Mouse (Mus musculus): ENCODE measurements around the gene Ninj1.

Gene Ninj1

GRCm38 (mm10) chr13:49187288-49188218 lies at the start of gene Ninj1:
Ninj1 (plus strand) TSS chr13:49187485.
- peak; percentile 79 to 89 for DNase-seq

DNA sequence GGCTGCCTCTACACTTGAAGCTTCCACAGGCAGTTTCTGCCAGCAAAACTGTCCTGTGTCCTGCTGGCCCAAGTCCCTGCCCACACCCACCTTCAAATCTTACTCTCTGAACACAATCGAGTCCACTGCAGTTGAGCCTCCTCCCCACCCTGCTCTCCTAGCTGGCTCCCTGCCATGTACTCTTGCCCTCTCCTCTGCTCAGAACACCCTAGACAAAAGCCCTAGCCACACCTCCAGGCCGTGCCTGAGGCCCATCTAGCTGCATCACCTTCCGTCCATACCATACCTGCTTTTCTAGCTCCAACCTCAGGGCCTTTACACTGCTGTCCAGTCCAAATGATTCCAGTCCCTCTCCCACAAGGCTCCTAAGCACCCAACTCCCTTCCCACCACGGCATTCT lies 46.7 kb upstream of the Ninj1 start:
- DNase-seq: no peak

DNA sequence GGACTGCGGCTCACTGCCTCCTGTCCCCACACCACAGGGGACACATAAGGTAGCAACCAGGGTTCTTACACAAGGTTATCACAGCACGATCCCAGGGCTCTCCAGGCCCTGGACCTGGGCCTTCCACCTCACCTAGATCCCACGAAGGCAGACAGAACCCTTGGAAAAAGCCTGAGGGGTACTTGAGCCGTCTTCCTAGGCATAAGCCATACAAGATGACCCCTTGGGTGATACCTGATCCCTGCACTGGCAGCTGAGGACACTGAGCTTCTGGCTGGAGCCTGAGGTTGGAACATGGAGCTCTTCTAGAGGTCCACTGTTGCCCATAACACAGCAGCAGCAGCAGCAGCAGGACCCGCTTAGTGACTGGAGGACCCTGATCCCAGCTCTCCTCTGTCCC lies 44.9 kb upstream of the Ninj1 start:
- DNase-seq: no peak

- DNase-seq: no peak
These were observed 44.0 kb upstream of the Ninj1 start for GRCm38 (mm10) chr13:49143323-49143722.

GRCm38 (mm10) chr13:49144451-49144850 lies 42.8 kb upstream of the Ninj1 start:
- DNase-seq: peak; percentile 81 to 87

GRCm38 (mm10) chr13:49145396-49145795 lies 41.9 kb upstream of the Ninj1 start:
- DNase-seq: peak; percentile 68 to 71

- peak; percentile 56 to 62 for DNase-seq
These were observed 41.1 kb upstream of the Ninj1 start for GRCm38 (mm10) chr13:49146040-49146697.

- DNase-seq: peak in 1 of 2 experiments; percentile 62
These were observed 40.6 kb upstream of the Ninj1 start for GRCm38 (mm10) chr13:49146698-49147006.

- DNase-seq: peak in 1 of 2 experiments; percentile 77
These were observed 40.1 kb upstream of the Ninj1 start for GRCm38 (mm10) chr13:49147007-49147857.

DNA sequence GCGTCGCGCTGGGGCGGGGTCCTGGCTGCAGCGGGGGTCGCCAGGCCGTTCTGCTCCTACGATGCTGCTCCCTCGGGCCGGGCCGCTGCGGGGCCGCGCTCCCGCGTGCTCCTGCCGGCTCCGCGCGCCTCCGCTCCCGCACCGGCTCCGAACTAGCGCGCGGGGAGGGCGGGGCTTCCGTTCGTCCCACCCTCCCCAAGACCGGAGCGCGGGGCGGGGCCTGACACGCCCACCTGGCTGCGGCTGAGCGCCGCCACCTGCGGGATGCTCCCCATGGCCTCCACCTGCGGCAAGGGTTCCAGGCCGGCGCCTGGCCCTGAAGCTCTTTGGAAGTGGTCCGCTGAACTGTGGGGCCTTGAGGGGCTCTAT lies 39.4 kb upstream of the Ninj1 start, which contains the start of gene Wnk2:
Gene Wnk2, minus strand, starts transcription at position 157 of the 369 bp plus-strand sequence.
- peak; percentile 94 to 97 for DNase-seq

GRCm38 (mm10) chr13:49148687-49149086 lies 38.6 kb upstream of the Ninj1 start:
- DNase-seq: no peak

- DNase-seq: no peak
These were observed 33.3 kb upstream of the Ninj1 start for GRCm38 (mm10) chr13:49154028-49154427.

DNA sequence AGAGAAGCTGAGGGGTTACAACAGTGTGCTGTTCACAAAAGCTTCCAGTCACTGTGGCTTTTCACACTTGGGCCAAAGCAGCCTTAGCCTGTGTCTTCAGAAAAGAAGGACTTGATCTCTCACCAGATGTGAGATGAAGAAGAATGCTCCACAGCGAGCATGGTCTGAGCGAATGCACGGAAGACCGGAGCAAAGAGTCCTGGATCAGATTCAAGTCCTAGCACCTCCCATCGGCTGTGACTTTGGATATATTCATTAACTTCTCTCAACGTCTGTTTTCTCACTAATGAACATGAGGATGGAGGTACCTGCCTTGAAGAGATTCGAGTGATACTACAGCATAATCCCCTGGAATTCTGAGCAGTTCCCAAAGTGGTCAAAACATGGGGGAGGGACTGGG lies 32.7 kb upstream of the Ninj1 start:
- DNase-seq: no peak

DNA sequence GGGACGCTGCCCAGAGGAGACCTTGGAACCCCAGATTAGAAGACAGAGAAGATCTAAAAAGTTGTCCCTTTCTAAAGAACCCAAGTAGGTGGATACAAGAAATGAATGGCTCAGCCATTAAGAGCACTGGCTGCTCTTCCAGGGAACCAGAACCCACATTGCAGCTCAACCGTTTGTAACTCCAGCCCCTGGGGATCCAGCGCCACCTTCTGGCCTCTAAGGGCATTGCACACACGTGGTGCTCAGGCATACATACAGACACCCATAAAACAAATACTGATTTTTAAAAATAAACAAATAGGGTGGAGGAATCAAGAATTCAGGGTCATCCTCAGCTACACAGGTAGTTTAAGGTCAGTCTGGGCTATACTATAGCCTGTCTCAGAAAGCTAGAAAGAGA lies 30.6 kb upstream of the Ninj1 start:
- no peak for DNase-seq

DNA sequence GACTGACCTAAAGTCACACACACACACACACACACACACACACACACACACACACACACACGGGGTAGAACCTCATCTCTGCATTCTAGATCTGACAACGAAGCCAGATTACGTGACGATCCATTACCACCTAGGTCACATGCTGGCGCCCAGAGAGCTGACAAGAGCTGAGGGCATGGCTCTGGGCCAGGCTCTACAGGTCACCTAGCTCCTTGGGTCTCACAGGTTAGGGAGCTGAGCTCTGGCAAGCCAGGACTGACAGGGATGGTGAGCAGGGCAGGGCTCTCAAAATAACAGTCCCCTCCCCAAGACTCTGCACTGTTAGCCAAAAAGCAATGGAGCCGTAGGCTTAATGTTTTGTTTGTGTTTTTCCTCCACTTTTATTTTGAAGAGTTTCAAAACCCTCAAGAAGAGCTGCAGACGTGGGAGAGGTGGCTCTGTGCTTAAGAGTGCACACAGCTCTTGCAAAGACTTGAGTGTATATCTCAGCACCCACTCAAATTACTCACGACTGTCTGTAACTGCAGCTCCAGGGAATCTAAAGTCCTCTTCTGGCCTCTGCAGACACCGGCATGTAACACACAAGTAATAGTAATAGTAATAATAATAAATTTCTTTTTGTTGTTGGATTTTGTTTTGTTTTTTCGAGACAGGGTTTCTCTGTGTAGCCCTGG lies 29.1 kb upstream of the Ninj1 start:
- no peak for DNase-seq

- DNase-seq: no peak
These were observed 26.0 kb upstream of the Ninj1 start for GRCm38 (mm10) chr13:49161236-49161635.

DNA sequence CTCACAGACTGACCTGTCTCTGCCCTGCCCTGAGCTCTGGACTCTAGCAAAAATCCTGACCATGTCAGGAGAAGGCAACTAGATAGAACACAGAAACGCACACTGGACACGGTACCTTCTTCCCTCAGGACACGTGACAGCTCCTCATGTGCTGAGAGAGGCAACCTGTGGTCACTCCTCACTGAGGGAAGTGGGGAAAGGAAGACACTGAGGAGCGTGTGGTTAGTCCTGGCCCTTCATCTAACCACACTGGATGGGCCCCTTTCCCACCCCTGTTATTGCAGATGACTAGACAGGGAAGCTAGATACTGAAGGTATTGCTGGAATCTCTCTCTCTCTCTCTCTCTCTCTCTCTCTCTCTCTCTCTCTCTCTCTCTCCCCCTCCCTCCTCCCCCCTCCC lies 24.6 kb upstream of the Ninj1 start:
- DNase-seq: no peak

DNA sequence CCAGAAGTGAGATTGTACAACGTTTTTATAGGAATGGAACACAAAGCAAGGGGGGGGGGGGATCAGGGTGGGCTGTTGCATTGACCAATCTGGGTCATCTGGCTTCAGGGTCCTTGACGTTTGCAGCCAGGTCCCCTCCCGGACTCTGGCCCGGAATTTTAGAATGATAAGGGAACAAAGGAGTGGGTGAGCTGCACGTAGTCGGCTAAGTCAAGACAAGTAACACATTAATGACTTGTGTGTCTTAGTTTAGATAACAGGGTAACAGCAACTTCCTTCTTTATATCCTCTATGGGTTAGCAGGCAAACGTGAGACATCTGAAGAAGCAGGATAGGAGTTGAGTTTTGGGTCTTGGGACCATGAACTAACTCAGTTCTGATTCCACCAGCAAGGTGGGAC lies 23.6 kb upstream of the Ninj1 start:
- DNase-seq: no peak

- no peak for DNase-seq
These were observed 20.2 kb upstream of the Ninj1 start for GRCm38 (mm10) chr13:49167081-49167480.

DNA sequence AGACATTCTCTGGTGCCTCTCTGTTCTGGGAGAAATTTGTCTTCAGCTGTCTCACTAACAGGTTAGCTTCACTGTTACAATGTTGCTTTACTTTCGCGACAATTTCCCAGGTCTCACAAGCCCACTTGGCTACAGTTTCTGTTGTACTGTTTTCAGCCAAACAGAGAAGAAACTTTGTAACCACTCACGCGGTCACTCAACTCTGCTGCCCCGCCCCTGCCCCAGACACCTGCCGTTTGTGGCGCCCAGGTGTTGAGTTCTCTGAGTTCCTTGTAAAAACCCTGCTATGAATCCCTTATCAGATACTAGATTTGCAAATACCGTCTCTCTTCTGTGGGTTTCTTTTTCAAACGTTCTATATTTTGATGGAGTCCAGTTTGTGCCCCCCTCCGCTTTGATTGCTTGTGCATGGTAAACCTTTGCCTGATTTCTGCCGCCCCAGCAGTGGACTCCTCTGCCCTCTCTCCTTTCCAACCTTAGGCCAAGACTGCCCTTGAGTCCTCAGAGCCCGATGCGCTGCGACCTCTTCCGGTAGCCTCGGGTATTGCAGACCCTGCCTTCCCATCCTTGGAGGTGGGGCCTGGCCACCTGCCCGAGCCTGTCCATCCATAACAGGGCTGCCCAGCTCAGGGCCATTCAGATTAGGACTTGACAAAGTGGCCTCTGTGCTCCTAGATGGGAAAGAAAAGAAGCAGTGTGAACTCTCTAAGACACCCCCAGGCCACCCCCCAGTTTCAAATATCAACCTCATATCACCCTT lies 17.7 kb upstream of the Ninj1 start:
- DNase-seq: peak; percentile 99

GRCm38 (mm10) chr13:49170623-49171022 lies 16.7 kb upstream of the Ninj1 start:
- DNase-seq: no peak

DNA sequence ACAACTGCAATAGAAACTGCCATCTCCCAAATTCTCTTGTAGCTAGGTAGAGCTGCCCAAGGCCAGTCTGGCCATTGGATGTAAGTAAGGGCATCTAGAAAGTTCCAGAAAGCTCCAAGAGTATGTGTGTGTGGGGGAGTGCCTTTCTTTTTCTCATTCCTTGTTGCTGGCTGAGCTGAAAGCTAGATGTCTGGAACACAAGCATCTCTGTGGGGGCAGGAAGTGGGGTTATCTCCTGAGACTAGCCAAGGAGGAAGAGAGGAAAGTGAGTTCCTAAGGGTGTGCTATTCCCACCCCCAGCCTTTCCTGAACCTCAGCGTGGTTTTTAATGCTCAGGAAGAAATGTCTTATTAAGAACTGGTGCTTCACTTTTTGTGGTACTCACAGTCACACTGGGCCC lies 15.6 kb upstream of the Ninj1 start:
- no peak for DNase-seq

Measured in cerebellum, postnatal 25 days (tissue).